Mouse (Mus musculus) intestine, embryonic 16.5 days (tissue): ENCODE data around the gene Ctsc. TPM values are rescaled to one million over a fixed set of nuclear protein-coding genes. Genes with fewer than 3 reads are reported as not detected.

Experiments used
- ATAC-seq: fragments of 200-750 bp; cut with Nextera tagmentation; 2 replicates; pipeline ENCODE4 v1.8.0; 2017; ENCODE audit warnings: moderate TSS enrichment, moderate library complexity
- H3K27ac ChIP-seq: fragments of 300-500 bp; sonication (generic); 2 replicates; pipeline ENCODE4 v1.5.1; 2014; ENCODE audit warnings: mild to moderate bottlenecking, low read length
- H3K27me3 ChIP-seq: fragments of 300-500 bp; sonication (generic); replicated peaks from 2 replicates; pipeline ENCODE4 v1.6.1; 2014; ENCODE audit warnings: low read length, control low read depth, mixed read lengths; ENCODE audit not compliant: control insufficient read depth, insufficient read depth
- H3K36me3 ChIP-seq: fragments of 300-500 bp; sonication (generic); 2 replicates; pipeline ENCODE4 v1.6.1; 2014; ENCODE audit warnings: low read length, control low read depth; ENCODE audit not compliant: control insufficient read depth, insufficient read depth
- H3K4me1 ChIP-seq: fragments of 300-500 bp; sonication (generic); 2 replicates; pipeline ENCODE4 v1.6.1; 2014; ENCODE audit warnings: low read length, control low read depth, mixed read lengths; ENCODE audit not compliant: control insufficient read depth, insufficient read depth
- H3K4me2 ChIP-seq: fragments of 300-500 bp; sonication (generic); 2 replicates; pipeline ENCODE4 v1.6.1; 2014; ENCODE audit warnings: low read depth, low read length, control low read depth
- H3K4me3 ChIP-seq: fragments of 300-500 bp; sonication (generic); 2 replicates; pipeline ENCODE4 v1.5.1; 2014; ENCODE audit warnings: mild to moderate bottlenecking, low read length
- H3K9ac ChIP-seq: fragments of 300-500 bp; sonication (generic); 2 replicates; pipeline ENCODE4 v1.6.1; 2014; ENCODE audit warnings: low read depth, low read length
- H3K9me3 ChIP-seq: fragments of 300-500 bp; sonication (generic); 2 replicates; pipeline ENCODE4 v1.6.1; 2016; ENCODE audit warnings: low read length, control low read depth; ENCODE audit not compliant: control insufficient read depth
- WGBS: fragments of 180-500 bp; shearing (Covaris S2); extraction: QIAGEN DNeasy Blood & Tissue Kit; methylation state at CpG from one replicate; pipeline ENCODE4 v1.1.7; 2014; 5-methylcytosine and 5-hydroxymethylcytosine counted together
- polyA plus RNA-seq: library from polyadenylated mRNA; unstranded; fragments of >200 nt; fragmentation: Nextera tagmentation; extraction: Ambion mirVana; gene quantifications from 2 replicates; pipeline ENCODE4 v1.2.1, GENCODE M21; 2015

Gene Ctsc
- polyA plus RNA-seq, 1 experiment from 2014 or later: 95.8 TPM

DNA sequence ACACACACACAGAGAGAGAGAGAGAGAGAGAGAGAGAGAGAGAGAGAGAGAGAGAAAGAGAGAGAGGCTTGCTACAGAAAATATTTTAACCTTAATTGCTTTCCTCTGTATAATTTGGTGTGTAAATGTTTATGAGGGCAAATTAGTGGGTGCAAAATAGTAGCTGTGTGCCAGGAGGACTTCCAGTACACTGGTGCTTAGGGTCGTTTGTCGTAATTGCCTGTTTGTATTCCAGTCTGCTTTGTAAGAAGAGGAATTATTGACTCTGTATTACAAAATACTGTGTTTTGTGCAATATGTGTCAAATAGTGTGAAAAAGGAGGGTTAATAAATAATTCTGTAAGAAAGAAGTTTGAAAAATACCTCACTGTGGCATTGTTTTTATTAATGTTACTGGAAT, 13.2 kb downstream of the Ctsc start:
- 61% methylated on average over 2 of the region's 2 CpGs for WGBS
- ATAC-seq: no peak
- no peaks in the 10 kb centered on the region for H3K27me3 ChIP-seq
- no peak overlapping the region for H3K4me3 ChIP-seq
- no peak overlapping the region for H3K9ac ChIP-seq
- H3K9me3 ChIP-seq: no peaks in the 10 kb centered on the region
- no peak overlapping the region for H3K27ac ChIP-seq
- no peak overlapping the region for H3K4me2 ChIP-seq
- no peaks in the 10 kb centered on the region for H3K4me1 ChIP-seq
- no peaks in the 10 kb centered on the region for H3K36me3 ChIP-seq

DNA sequence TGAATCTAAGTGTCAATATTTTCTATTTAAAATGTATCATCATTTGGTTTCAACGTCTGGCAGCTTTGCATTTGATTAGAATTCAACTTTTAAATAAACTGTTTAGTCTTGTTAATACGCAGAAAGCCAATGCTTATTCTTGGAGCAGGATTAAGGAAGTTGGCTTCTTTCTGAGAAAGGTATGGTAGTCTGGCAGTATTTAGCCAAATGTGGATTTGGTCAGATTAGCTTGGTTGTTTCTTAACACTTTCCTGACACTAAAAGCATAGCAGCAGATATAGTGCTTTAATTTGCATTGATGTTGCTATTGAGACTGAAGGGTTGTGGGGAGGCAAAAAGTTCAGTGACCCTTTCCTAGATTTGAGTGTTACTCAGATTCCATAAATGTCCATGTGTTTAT, 14.2 kb downstream of the Ctsc start:
- Histone ChIP-seq H3K4me2 (no peak overlapping the region), H3K9ac (no peak overlapping the region), H3K36me3 (no peaks in the 10 kb centered on the region), H3K4me1 (no peaks in the 10 kb centered on the region), H3K27me3 (no peaks in the 10 kb centered on the region), H3K9me3 (no peaks in the 10 kb centered on the region), H3K4me3 (no peak overlapping the region), H3K27ac (no peak overlapping the region)
- 64% methylated on average over 2 of the region's 2 CpGs for WGBS
- no peak for ATAC-seq

GRCm38 (mm10) chr7:88293907-88294306, 16.0 kb downstream of the Ctsc start:
- no peaks in the 10 kb centered on the region for H3K27me3 ChIP-seq
- no peak overlapping the region for H3K4me2 ChIP-seq
- no peak overlapping the region for H3K9ac ChIP-seq
- no peaks in the 10 kb centered on the region for H3K9me3 ChIP-seq
- WGBS: 66% methylated on average over 6 of the region's 6 CpGs
- no peak overlapping the region for H3K27ac ChIP-seq
- no peaks in the 10 kb centered on the region for H3K36me3 ChIP-seq
- H3K4me3 ChIP-seq: no peak overlapping the region
- ATAC-seq: no peak
- H3K4me1 ChIP-seq: no peaks in the 10 kb centered on the region

DNA sequence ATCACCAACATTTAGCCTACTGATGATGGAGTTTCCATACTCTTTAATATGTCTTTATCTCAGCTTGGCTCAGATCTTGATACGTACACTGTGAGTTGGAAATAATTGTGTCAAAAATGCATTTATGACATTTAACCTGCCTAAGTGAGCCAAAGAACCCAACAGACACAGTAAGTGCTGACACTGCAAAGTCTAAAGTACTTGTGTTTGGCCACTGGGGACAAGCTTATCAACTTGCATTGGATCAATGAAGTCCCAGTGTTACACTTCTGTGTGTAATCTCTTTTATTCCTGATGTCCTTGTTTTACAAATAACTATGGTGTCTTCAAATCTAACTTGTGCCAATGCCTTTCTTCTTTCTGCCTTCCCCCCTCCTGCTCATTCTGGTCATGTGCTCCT, 18.1 kb downstream of the Ctsc start:
- Histone ChIP-seq H3K4me1 (no peaks in the 10 kb centered on the region), H3K36me3 (no peaks in the 10 kb centered on the region), H3K9me3 (no peaks in the 10 kb centered on the region), H3K9ac (no peak overlapping the region), H3K27me3 (no peaks in the 10 kb centered on the region), H3K4me3 (no peak overlapping the region), H3K27ac (no peak overlapping the region), H3K4me2 (no peak overlapping the region)
- WGBS: 95% methylated on average over 1 of the region's 1 CpGs
- no peak for ATAC-seq

DNA sequence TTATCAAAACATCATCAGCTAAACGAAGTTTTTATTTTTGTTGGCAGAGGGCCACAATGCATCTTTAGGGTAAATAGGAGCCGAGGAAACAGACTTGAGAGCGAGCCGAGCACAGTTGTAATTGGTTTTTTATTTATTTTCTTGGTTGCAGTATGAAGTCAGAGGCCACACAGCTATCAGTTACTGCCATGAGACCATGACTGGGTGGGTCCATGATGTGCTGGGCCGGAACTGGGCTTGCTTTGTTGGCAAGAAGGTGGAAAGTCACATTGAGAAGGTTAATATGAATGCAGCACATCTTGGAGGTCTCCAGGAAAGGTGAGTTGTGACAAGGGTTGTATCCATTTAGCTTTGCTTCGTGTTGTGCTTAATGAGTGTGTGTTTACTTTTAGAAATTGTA, 19.0 kb downstream of the Ctsc start:
- no peaks in the 10 kb centered on the region for H3K36me3 ChIP-seq
- no peak overlapping the region for H3K9ac ChIP-seq
- H3K9me3 ChIP-seq: no peaks in the 10 kb centered on the region
- no peak for ATAC-seq
- no peaks in the 10 kb centered on the region for H3K4me1 ChIP-seq
- H3K27ac ChIP-seq: no peak overlapping the region
- no peaks in the 10 kb centered on the region for H3K27me3 ChIP-seq
- WGBS: 75% methylated on average over 6 of the region's 6 CpGs
- H3K4me3 ChIP-seq: no peak overlapping the region
- no peak overlapping the region for H3K4me2 ChIP-seq

DNA sequence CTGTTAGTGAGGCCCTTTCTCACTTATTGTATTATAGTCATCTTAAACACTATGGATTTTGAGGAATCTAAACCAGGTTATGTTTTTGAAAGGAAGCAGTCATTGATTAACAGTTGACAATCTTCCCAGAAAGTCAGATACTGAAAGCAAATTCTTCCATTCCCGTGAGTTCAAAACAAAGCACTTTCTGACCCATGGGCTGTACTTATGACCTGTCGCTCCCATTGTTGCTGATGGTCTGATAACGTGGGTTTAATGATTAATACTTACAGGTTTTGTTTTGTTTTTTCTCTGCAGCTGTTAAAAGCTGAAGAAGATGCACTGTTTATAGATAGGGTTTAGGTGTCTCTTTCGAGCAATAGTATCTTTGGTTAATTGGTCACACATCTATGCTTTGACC, 27.9 kb downstream of the Ctsc start:
- H3K27ac ChIP-seq: no peak overlapping the region
- no peaks in the 10 kb centered on the region for H3K4me1 ChIP-seq
- ATAC-seq: no peak
- H3K9ac ChIP-seq: no peak overlapping the region
- H3K4me2 ChIP-seq: no peak overlapping the region
- H3K9me3 ChIP-seq: no peaks in the 10 kb centered on the region
- H3K27me3 ChIP-seq: no peaks in the 10 kb centered on the region
- H3K36me3 ChIP-seq: no peaks in the 10 kb centered on the region
- WGBS: 68% methylated on average over 4 of the region's 4 CpGs
- no peak overlapping the region for H3K4me3 ChIP-seq

DNA sequence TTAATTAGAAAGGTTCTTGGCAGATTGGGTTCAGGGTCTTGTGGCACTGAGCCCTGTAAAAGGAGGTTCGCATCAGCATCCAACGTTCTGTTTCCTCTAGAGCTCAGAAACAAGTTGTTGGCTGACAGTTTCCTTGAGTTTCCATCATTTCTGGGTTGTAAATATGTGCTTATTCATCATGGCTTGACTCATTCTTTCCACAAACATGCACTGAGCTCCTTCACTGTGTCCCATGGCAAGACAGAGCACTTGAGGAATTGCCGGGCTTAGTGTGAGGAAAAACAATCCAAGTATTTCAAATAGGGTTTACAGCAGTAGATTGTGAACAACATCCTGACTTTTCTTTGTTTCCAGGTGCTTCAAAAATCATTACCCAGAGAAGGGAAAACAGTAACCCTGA, 28.8 kb downstream of the Ctsc start:
- H3K4me1 ChIP-seq: no peaks in the 10 kb centered on the region
- H3K4me2 ChIP-seq: no peak overlapping the region
- H3K4me3 ChIP-seq: no peak overlapping the region
- H3K27me3 ChIP-seq: no peaks in the 10 kb centered on the region
- no peak overlapping the region for H3K9ac ChIP-seq
- 71% methylated on average over 3 of the region's 3 CpGs for WGBS
- H3K36me3 ChIP-seq: no peaks in the 10 kb centered on the region
- ATAC-seq: no peak
- H3K27ac ChIP-seq: no peak overlapping the region
- H3K9me3 ChIP-seq: no peaks in the 10 kb centered on the region

DNA sequence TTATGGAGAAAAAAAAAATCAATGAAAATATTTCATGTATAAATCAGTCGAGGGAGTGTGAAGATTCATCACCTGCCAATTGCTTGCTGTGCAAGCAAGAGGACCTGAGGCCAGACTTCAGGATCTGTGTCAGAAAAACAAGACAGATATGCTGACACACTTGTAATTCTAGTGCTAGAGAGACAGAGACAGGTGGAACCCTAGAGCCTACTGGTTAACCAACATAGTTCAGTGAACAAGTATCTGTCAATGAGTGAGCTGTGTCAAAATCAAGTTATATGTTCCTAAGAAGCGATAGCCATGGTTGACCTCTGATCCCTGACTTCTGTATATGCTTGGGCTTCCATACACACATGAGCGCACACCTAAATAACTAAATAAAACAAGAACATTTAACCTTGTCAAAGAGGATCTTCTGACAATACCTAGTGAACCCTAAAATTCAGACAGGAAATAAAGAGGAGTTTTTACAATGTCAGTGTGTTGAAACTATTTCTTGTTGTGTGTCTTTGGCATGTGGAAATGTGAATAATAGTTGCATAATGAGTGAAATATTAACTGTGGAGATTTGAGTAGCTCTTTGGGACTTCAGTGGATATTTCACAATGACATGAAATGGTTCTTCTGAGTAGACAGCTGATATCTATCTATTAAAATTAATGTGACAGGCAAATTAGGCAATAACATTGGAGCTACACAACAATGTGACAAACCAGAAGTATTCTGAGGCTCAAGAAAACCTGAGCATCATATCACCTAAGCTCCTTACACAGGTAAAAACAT, 32.7 kb downstream of the Ctsc start:
- Histone ChIP-seq H3K27ac (no peak overlapping the region), H3K4me3 (no peak overlapping the region), H3K9me3 (no peaks in the 10 kb centered on the region), H3K27me3 (no peaks in the 10 kb centered on the region), H3K36me3 (no peaks in the 10 kb centered on the region), H3K4me1 (no peaks in the 10 kb centered on the region), H3K9ac (no peak overlapping the region), H3K4me2 (no peak overlapping the region)
- 84% methylated on average over 3 of the region's 3 CpGs for WGBS
- no peak for ATAC-seq

DNA sequence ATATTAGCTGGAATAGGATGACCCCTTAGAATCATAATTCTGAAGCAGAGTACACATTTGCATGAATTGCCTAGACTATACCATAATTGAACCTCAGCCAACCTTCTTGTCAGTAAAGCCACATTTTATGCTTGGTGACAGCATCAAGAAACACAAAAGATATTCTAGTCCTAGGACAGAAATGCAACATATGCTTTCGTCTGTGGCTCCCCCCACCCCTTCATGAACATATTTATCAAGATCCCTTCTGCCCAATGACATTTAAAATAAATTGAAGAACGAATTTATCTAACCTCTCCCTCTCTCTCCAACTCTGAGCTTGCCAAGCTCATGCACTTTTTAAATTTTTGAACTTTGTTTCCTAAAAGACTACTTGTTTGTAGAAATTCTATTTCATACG, 38.5 kb downstream of the Ctsc start:
- H3K9ac ChIP-seq: no peak overlapping the region
- H3K27me3 ChIP-seq: no peaks in the 10 kb centered on the region
- no peak overlapping the region for H3K4me2 ChIP-seq
- no peak overlapping the region for H3K4me3 ChIP-seq
- peaks cover 6% of the 10 kb centered on the region; the same call in 1 of the 2 replicates for H3K4me1 ChIP-seq
- WGBS: 63% methylated on average over 3 of the region's 3 CpGs
- H3K27ac ChIP-seq: no peak overlapping the region
- H3K9me3 ChIP-seq: no peaks in the 10 kb centered on the region
- no peaks in the 10 kb centered on the region for H3K36me3 ChIP-seq
- no peak for ATAC-seq

DNA sequence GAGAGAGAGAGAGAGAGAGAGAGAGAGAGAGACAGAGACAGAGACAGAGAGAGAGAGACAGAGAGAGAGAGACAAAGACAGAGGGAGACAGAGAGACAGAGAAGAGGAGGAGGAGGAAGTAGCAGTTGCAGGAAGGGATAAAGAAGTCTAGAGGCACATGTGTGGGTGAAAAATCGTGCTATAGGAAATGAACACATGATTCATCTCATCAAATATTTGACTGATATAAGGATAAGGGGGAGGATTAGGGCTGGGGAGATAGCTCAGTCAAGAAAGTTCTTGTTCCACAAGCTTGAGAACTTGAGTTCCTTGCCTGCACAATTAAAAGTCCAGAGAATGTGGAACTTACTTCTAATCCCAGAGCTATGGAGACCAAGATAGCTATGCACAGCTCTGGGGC, 40.6 kb downstream of the Ctsc start:
- peaks cover 6% of the 10 kb centered on the region; the same call in 1 of the 2 replicates for H3K4me1 ChIP-seq
- H3K36me3 ChIP-seq: no peaks in the 10 kb centered on the region
- no peaks in the 10 kb centered on the region for H3K27me3 ChIP-seq
- no peaks in the 10 kb centered on the region for H3K9me3 ChIP-seq
- no peak overlapping the region for H3K27ac ChIP-seq
- H3K4me3 ChIP-seq: no peak overlapping the region
- 50% methylated on average over 1 of the region's 1 CpGs for WGBS
- H3K9ac ChIP-seq: no peak overlapping the region
- H3K4me2 ChIP-seq: no peak overlapping the region
- ATAC-seq: no peak
